Mouse (Mus musculus) bone marrow macrophage, adult 2 months (primary cell): ENCODE data around the gene Eomes.

Experiments
- CTCF ChIP-seq: IDR thresholded peaks from 2 replicates; pipeline ENCODE4 v1.5.1; 2012; ENCODE audit warnings: low read depth, mild to moderate bottlenecking, low read length, moderate library complexity
- POLR2A ChIP-seq: IDR thresholded peaks from 2 replicates; pipeline ENCODE4 v1.6.1; 2012; ENCODE audit warnings: mild to moderate bottlenecking, low read depth, low read length, borderline replicate concordance

DNA sequence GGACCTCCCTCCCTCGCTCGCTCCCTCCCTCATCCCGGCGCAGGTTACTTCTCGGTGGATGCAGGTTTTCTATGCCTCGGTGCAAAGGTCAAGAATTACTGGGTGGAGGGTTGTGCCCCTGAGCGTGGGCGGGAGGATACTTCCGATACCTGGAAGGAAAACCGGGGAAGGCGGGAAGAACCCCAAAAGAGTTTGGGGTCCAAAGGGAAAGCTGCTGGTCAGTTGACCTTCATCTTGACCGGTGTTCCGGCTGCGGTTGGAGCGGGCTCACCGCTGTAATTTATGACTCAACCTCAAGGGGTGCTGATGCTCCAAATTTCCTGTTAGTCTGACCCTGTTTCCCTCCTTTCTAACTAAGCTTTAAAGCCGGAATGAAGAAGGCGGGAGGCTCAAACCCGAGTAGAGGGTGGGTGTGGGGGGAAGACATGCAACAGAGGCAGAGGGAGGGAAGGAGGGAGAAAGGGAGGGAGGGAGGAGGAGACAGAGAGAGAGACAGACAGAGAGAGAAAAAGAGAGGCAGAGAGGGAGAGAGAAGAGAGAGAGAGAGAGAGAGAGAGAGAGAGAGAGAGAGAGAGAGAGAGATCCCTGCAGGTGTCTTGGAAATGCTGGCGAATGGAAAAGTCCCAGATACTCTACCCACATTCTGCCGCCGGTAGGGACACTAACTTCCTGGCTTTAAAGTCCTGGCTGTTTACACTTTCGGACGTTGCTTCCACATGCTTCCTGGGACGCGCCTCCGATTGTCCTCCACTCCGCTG lies 10.3 kb downstream of the Eomes start:
- TF ChIP-seq CTCF: no peak
- no peak for TF ChIP-seq POLR2A
